Mouse (Mus musculus): ENCODE results near the gene Fam53b. TPM values are rescaled to one million over a fixed set of nuclear protein-coding genes. Genes with fewer than 3 reads are reported as not detected.

The Fam53b gene
- total RNA-seq, 1 experiment = 8.6 TPM

DNA sequence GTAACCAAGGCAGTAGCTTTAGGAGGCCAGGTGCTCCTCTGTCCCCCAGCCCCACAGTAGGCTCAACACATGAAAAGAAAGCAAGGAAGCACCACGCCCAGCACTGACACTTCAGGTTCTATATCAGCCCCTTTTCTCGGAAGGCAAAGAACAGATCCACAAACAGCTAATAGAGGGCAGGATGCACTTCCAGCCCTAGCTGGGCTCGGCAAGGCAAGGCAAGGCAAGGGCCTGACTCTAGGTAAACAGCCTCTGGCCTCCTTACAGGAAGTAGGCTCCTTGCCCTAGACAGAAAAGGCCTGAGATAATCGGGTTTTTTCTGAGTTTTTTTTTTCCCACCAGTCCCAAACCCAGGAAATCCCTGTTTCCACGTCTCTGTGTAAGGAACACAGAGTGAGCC lies 124.0 kb downstream of the Fam53b start:
- H3K9me3 ChIP-seq (ENCODE audit: control insufficient read depth, insufficient read depth, low read depth, low read length) = no peaks in the 10 kb centered on the region
- H3K27ac ChIP-seq (ENCODE audit: insufficient read depth, low read depth, low read length, poor library complexity, severe bottlenecking) = no peak overlapping the region
- TF ChIP-seq CHD2 (IDR thresholded peaks at IDR 0.05; ENCODE audit: low read depth, low read length) (no peak), ZNF384 (IDR thresholded peaks at IDR 0.05; ENCODE audit: low read depth, low read length) (no peak), ZC3H11A (IDR thresholded peaks at IDR 0.05; ENCODE audit: borderline replicate concordance, low read depth, low read length) (no peak), MAFK (IDR thresholded peaks at IDR 0.05; ENCODE audit: insufficient read depth, low read depth, low read length) (no peak), HCFC1 (IDR thresholded peaks at IDR 0.05; ENCODE audit: borderline replicate concordance, insufficient read depth, low read length) (no peak)
- no peaks in the 10 kb centered on the region for H3K36me3 ChIP-seq (ENCODE audit: control insufficient read depth, insufficient read depth, low read length, poor library complexity, severe bottlenecking)
- no peak for DNase-seq (ENCODE audit: low read depth, low spot score)
- no peak overlapping the region for H3K4me3 ChIP-seq (ENCODE audit: insufficient read depth in 1 of 2, low read depth in 1 of 2, low read length in 2 of 2, poor library complexity in 1 of 2, severe bottlenecking in 1 of 2)
- H3K4me1 ChIP-seq (ENCODE audit: control insufficient read depth in 2 of 2, insufficient read depth in 2 of 2, low read length in 2 of 2, poor library complexity in 1 of 2) = peaks cover 0 to 3% of the 10 kb centered on the region in 2 experiments; a peak in 1 of 4 replicates
- H3K9ac ChIP-seq (ENCODE audit: insufficient read depth, low read depth, low read length, poor library complexity, severe bottlenecking) = no peak overlapping the region
- in situ Hi-C loops (cut with MboI; ENCODE audit: low sequenced_read_pairs in 2 of 2, unreplicated experiment in 2 of 2) = no loop called here

DNA sequence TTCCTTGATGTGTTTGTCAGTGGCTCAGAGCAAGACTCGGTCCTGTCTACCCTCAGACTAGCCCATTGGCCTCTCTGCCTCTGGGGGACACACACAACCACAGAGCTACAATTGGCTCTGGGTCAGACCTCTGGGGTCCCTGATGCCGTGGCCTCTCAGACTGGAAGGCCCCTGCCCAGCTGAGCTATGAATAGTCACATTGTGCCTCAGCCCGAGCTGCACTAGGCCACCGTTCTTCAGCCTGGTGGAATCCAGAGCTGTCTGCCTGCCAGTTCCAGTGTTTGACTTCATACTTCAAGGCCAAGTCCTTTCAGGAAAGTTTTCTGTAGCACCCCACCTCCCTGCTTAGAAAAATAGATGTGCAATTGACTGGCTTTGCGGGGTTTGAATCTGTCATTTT lies 125.0 kb downstream of the Fam53b start:
- Histone ChIP-seq H3K9ac (ENCODE audit: insufficient read depth, low read depth, low read length, poor library complexity, severe bottlenecking) (no peak overlapping the region), H3K4me1 (ENCODE audit: control insufficient read depth in 2 of 2, insufficient read depth in 2 of 2, low read length in 2 of 2, poor library complexity in 1 of 2) (peaks cover 0 to 3% of the 10 kb centered on the region in 2 experiments; a peak in 1 of 4 replicates), H3K9me3 (ENCODE audit: control insufficient read depth, insufficient read depth, low read depth, low read length) (no peaks in the 10 kb centered on the region), H3K36me3 (ENCODE audit: control insufficient read depth, insufficient read depth, low read length, poor library complexity, severe bottlenecking) (no peaks in the 10 kb centered on the region), H3K4me3 (ENCODE audit: insufficient read depth in 1 of 2, low read depth in 1 of 2, low read length in 2 of 2, poor library complexity in 1 of 2, severe bottlenecking in 1 of 2) (no peak overlapping the region), H3K27ac (ENCODE audit: insufficient read depth, low read depth, low read length, poor library complexity, severe bottlenecking) (no peak overlapping the region)
- TF ChIP-seq MAFK (IDR thresholded peaks at IDR 0.05; ENCODE audit: insufficient read depth, low read depth, low read length) (no peak), HCFC1 (IDR thresholded peaks at IDR 0.05; ENCODE audit: borderline replicate concordance, insufficient read depth, low read length) (no peak), CHD2 (IDR thresholded peaks at IDR 0.05; ENCODE audit: low read depth, low read length) (no peak)
- in situ Hi-C loops (cut with MboI; ENCODE audit: low sequenced_read_pairs in 2 of 2, unreplicated experiment in 2 of 2) = no loop called here
- no peak for DNase-seq (ENCODE audit: low read depth, low spot score)

DNA sequence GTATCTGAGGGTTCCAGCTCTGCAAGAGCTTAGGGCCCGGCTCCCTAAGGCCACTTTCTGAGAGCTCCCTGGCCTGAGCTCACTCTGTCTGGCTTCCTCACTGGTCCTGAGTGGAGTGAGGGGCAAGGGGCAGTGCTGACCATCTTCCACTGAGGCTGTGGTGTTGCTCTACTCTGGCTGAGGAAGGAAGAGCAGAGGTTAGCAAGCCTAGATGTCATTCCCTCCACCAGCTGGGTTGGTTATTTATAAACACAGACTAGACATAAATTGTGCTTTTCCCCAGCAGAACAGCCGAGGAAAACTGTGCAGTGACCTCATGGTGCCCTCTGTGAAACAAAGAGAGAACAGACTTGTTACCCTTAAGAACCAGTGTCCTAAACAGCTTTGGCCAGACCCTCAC lies 125.8 kb downstream of the Fam53b start:
- no peak for DNase-seq (ENCODE audit: low read depth, low spot score)
- H3K9ac ChIP-seq (ENCODE audit: insufficient read depth, low read depth, low read length, poor library complexity, severe bottlenecking) = no peak overlapping the region
- TF ChIP-seq ZNF384 (IDR thresholded peaks at IDR 0.05; ENCODE audit: low read depth, low read length) (no peak), CHD2 (IDR thresholded peaks at IDR 0.05; ENCODE audit: low read depth, low read length) (no peak), HCFC1 (IDR thresholded peaks at IDR 0.05; ENCODE audit: borderline replicate concordance, insufficient read depth, low read length) (no peak), MAFK (IDR thresholded peaks at IDR 0.05; ENCODE audit: insufficient read depth, low read depth, low read length) (no peak), ZC3H11A (IDR thresholded peaks at IDR 0.05; ENCODE audit: borderline replicate concordance, low read depth, low read length) (no peak)
- H3K4me1 ChIP-seq (ENCODE audit: control insufficient read depth in 2 of 2, insufficient read depth in 2 of 2, low read length in 2 of 2, poor library complexity in 1 of 2) = peaks cover 0 to 3% of the 10 kb centered on the region in 2 experiments; a peak in 1 of 4 replicates
- no peaks in the 10 kb centered on the region for H3K9me3 ChIP-seq (ENCODE audit: control insufficient read depth, insufficient read depth, low read depth, low read length)
- no peak overlapping the region for H3K4me3 ChIP-seq (ENCODE audit: insufficient read depth in 1 of 2, low read depth in 1 of 2, low read length in 2 of 2, poor library complexity in 1 of 2, severe bottlenecking in 1 of 2)
- H3K27ac ChIP-seq (ENCODE audit: insufficient read depth, low read depth, low read length, poor library complexity, severe bottlenecking) = no peak overlapping the region
- H3K36me3 ChIP-seq (ENCODE audit: control insufficient read depth, insufficient read depth, low read length, poor library complexity, severe bottlenecking) = no peaks in the 10 kb centered on the region
- in situ Hi-C loops (cut with MboI; ENCODE audit: low sequenced_read_pairs in 2 of 2, unreplicated experiment in 2 of 2) = no loop called here

DNA sequence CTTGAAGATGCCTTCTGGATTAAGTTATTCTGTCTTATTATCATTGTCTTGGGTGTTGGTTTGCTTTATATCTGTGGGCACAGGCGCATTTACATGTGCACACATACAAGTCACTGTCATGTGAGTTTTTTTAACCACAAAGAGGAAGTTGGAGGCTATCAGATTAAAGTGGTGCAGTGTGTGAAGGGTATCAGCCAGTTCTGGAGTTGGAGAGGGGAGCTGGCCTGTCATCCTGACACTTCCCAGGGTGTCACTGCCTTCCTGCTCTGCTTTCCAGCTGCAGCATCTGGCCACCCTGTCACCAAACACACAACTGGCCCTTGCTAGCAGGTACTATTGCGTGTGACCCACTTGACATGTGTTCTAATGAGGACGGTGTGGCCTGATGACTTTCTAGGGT lies 127.2 kb downstream of the Fam53b start:
- Histone ChIP-seq H3K27ac (ENCODE audit: insufficient read depth, low read depth, low read length, poor library complexity, severe bottlenecking) (no peak overlapping the region), H3K4me1 (ENCODE audit: control insufficient read depth in 2 of 2, insufficient read depth in 2 of 2, low read length in 2 of 2, poor library complexity in 1 of 2) (peaks cover 0 to 3% of the 10 kb centered on the region in 2 experiments; a peak in 1 of 4 replicates), H3K9ac (ENCODE audit: insufficient read depth, low read depth, low read length, poor library complexity, severe bottlenecking) (no peak overlapping the region), H3K36me3 (ENCODE audit: control insufficient read depth, insufficient read depth, low read length, poor library complexity, severe bottlenecking) (no peaks in the 10 kb centered on the region), H3K4me3 (ENCODE audit: insufficient read depth in 1 of 2, low read depth in 1 of 2, low read length in 2 of 2, poor library complexity in 1 of 2, severe bottlenecking in 1 of 2) (no peak overlapping the region), H3K9me3 (ENCODE audit: control insufficient read depth, insufficient read depth, low read depth, low read length) (no peaks in the 10 kb centered on the region)
- TF ChIP-seq ZC3H11A (IDR thresholded peaks at IDR 0.05; ENCODE audit: borderline replicate concordance, low read depth, low read length) = no peak
- no peak for TF ChIP-seq ZNF384 (IDR thresholded peaks at IDR 0.05; ENCODE audit: low read depth, low read length)
- TF ChIP-seq MAFK (IDR thresholded peaks at IDR 0.05; ENCODE audit: insufficient read depth, low read depth, low read length) = no peak
- no peak for TF ChIP-seq CHD2 (IDR thresholded peaks at IDR 0.05; ENCODE audit: low read depth, low read length)
- TF ChIP-seq HCFC1 (IDR thresholded peaks at IDR 0.05; ENCODE audit: borderline replicate concordance, insufficient read depth, low read length) = no peak
- DNase-seq (ENCODE audit: low read depth, low spot score) = no peak
- in situ Hi-C loops (cut with MboI; ENCODE audit: low sequenced_read_pairs in 2 of 2, unreplicated experiment in 2 of 2) = no loop called here

DNA sequence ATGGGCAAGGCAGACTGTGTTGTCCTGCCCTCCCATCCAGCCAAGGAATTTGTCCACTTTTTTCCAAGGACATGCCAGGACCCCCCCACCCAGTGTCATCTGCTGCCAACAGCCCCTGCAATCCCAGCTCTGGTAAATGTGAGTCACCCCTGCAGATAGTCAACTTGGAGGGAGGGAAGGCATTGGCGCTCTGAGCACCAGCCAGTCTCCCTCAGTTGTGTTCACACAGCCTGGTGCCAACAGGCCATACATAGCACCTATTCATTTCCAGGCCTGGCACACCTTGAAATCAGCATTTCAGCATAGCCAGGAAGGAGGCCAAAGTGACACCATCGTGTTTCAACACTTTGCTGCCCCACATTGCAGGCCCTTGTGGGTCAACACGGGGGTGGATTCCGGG lies 129.8 kb downstream of the Fam53b start:
- no peak for DNase-seq (ENCODE audit: low read depth, low spot score)
- in situ Hi-C loops (cut with MboI; ENCODE audit: low sequenced_read_pairs in 2 of 2, unreplicated experiment in 2 of 2) = no loop called here

More for the DNA sequence above, 129.8 kb downstream of the Fam53b start:
- no peak overlapping the region for H3K9ac ChIP-seq (ENCODE audit: insufficient read depth, low read depth, low read length, poor library complexity, severe bottlenecking)
- H3K27ac ChIP-seq (ENCODE audit: insufficient read depth, low read depth, low read length, poor library complexity, severe bottlenecking) = no peak overlapping the region
- no peak overlapping the region for H3K4me3 ChIP-seq (ENCODE audit: insufficient read depth in 1 of 2, low read depth in 1 of 2, low read length in 2 of 2, poor library complexity in 1 of 2, severe bottlenecking in 1 of 2)
- H3K36me3 ChIP-seq (ENCODE audit: control insufficient read depth, insufficient read depth, low read length, poor library complexity, severe bottlenecking) = no peaks in the 10 kb centered on the region
- no peaks in the 10 kb centered on the region for H3K9me3 ChIP-seq (ENCODE audit: control insufficient read depth, insufficient read depth, low read depth, low read length)
- TF ChIP-seq ZC3H11A (IDR thresholded peaks at IDR 0.05; ENCODE audit: borderline replicate concordance, low read depth, low read length) (no peak), ZNF384 (IDR thresholded peaks at IDR 0.05; ENCODE audit: low read depth, low read length) (no peak), MAFK (IDR thresholded peaks at IDR 0.05; ENCODE audit: insufficient read depth, low read depth, low read length) (no peak), HCFC1 (IDR thresholded peaks at IDR 0.05; ENCODE audit: borderline replicate concordance, insufficient read depth, low read length) (no peak), CHD2 (IDR thresholded peaks at IDR 0.05; ENCODE audit: low read depth, low read length) (no peak)
- peaks cover 0 to 3% of the 10 kb centered on the region in 2 experiments; a peak in 1 of 4 replicates for H3K4me1 ChIP-seq (ENCODE audit: control insufficient read depth in 2 of 2, insufficient read depth in 2 of 2, low read length in 2 of 2, poor library complexity in 1 of 2)
